Mouse (Mus musculus) cerebral cortex, adult 2 months (tissue): Measurements from ENCODE around the gene Stk25.

Source experiments
- WGBS: fragments of 180-500 bp; shearing (Covaris S2); methylation state at CpG from one replicate; pipeline ENCODE4 v1.1.7; 2018; 5-methylcytosine and 5-hydroxymethylcytosine counted together

Stk25 gene

GRCm38 (mm10) chr1:93607090-93608083 is 51.1 kb downstream of the Stk25 start:
- 89% methylated on average over 14 of the region's 14 CpGs for WGBS

GRCm38 (mm10) chr1:93603921-93604320 is 54.5 kb downstream of the Stk25 start:
- 95% methylated on average over 12 of the region's 12 CpGs for WGBS

DNA sequence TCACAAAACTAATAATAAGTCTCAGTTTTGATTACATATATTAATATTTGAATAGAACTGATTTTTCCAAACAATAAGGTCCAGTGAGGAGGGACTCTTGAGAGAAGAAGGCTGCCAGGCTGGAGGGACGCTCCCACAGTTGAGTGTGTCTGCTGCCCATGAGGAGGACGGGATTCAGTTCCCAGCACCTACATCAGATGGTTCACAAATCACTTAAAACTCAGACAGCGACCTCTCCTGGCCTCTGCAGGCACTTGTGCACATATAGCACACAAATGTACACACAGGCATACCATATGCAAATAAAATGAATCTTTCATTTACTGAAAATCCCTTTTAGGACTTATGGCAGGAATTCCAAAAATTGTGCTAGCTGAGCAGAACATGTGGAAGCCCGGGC is 55.5 kb downstream of the Stk25 start:
- 84% methylated on average over 4 of the region's 4 CpGs for WGBS

DNA sequence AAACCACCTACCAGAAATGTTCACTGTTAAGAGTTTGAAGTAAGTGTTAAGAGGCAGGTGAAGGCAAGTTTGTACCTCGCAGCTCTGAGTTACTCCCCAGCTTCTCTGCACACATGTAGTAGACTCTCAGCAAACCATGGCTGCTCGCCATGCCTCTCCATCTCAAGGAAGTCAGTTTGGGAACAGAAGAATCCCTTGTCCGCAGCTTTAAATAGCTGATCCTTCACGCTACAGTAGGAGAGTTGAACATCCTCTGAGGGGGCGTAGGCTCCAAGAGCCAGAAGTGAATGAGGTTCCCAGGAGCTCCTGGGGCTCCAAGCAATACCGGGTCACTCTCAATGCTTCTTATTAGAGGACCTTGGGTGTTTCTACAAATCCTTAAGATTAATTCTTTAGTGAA is 62.5 kb downstream of the Stk25 start:
- WGBS: 55% methylated on average over 6 of the region's 6 CpGs

- 84% methylated on average over 3 of the region's 3 CpGs for WGBS
Observed at GRCm38 (mm10) chr1:93588346-93588745, 70.1 kb downstream of the Stk25 start.

DNA sequence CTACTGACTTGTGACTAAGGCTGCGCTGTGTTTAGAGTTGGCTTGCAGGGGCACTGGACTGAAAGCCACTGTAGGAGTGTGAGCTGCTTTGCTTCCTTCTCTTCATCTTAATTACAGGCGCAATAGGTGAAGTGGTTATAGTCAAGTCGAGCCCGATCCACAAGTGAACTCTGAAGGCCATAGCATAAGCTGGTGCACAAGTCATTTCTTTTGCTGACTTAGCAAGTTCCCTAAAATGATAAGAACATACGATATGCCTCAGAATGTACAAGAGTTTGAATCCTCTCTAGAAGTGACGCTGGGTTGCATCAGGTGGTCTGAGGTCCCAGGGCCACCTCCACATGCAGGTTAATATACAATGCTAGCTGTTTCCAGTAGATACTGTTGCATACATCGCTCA is 76.9 kb downstream of the Stk25 start:
- 98% methylated on average over 7 of the region's 7 CpGs for WGBS

DNA sequence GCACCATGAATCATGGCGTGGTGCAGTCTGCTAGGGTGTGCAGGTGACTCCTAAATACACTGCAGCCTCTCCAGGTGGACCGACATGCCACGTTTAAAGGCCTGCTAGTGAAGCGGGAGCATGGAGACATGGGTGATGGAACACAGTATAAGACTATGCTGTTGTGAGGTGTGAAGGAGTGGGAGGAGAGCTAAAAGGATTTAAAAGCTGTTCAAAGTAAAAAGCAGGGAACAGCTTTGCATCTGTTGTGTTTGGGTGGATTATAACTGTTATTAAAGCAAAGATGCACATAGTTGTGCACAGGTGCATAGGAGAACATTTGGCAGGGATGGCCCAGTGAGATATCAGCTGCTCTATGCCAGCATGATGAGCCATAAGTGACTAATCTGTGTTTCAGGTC is 80.6 kb downstream of the Stk25 start:
- WGBS: 50% methylated on average over 4 of the region's 4 CpGs

DNA sequence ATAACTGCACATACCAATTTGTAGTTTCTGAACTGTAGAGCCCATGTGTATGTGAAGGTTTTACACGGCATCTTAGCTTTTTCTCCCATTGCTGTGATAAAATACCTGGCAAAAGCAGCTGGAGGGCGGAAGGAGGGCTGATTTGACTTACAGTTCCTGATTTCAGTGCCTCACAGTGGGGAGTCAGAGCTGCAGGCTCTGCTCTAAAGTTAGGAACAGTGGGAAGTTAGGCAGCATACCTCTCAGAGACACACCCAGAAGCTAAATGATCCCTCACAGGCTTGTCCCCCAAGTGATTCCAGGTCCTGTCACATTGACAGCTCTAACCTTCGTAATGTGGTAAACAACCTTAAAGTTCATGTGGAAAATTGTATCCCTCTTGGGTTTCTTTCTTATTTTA is 81.4 kb downstream of the Stk25 start:
- 54% methylated on average over 3 of the region's 3 CpGs for WGBS
